Mouse (Mus musculus): Measurements from ENCODE around the gene Sp9. TPM values are rescaled to one million over a fixed set of nuclear protein-coding genes. Genes with fewer than 3 reads are reported as not detected.

Gene Sp9
- polyA plus RNA-seq, 1 experiment from 2014 or later, result not detected

DNA sequence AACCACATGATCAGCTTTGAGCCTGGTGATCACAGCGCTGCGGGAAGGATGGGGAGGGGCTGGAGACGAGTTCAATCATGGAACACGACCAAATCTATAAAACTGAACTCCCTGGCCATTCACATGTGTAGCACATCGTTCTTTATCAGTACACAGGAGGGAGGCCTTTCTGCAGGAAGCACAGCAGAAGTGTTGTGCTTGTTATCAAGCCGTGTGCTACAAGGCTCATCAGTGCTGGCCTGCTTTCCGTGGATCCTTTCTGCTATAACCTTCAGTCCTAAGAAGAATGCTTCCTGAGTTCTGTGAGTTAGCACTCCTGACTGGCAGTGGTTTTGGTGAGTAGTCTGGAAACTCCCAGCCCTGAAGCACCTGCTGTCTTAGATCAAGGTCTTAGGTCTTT, 23.3 kb downstream of the Sp9 start:
- TF ChIP-seq CTCF (IDR thresholded peaks at IDR 0.05; ENCODE audit: low read depth), result no peak
- H3K27ac ChIP-seq (ENCODE audit: low read depth), result no peak overlapping the region
- WGBS, result 78% methylated on average over 7 of the region's 7 CpGs
- no peak overlapping the region for H3K4me3 ChIP-seq (ENCODE audit: low read depth, low read length)
- no peak overlapping the region for H3K4me2 ChIP-seq
- H3K4me1 ChIP-seq (ENCODE audit: insufficient read depth), result no peaks in the 10 kb centered on the region
- no peaks in the 10 kb centered on the region for H3K27me3 ChIP-seq (ENCODE audit: insufficient read depth, low read length)
- peaks cover 31% of the 10 kb centered on the region for H3K36me3 ChIP-seq (ENCODE audit: insufficient read depth)
- no peak overlapping the region for H3K9ac ChIP-seq
- H3K9me3 ChIP-seq (ENCODE audit: low read depth, low read length), result no peaks in the 10 kb centered on the region
- no peak for DNase-seq
- no peak for ATAC-seq (ENCODE audit: insufficient read depth)

DNA sequence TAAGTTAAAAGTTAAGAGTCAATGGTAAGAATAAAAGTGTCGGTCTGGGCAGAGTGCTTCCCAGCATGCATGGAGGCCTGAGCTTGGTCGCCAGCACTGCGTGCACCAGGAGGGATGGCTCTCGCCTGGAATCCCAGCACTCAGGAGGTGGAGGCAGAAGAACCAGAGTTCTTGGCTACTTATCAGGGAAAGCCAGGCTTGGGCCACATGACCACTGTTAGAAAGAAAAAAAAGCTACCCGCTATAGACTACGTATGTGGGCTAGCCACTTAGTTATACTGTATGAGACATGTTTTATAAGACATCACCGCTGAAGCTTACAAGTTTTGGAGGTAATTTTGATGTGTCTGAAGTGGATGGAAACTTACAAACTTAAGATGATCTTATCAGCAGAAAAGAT, 26.4 kb downstream of the Sp9 start:
- DNase-seq, result no peak
- H3K36me3 ChIP-seq (ENCODE audit: insufficient read depth), result peaks cover 37% of the 10 kb centered on the region

DNA sequence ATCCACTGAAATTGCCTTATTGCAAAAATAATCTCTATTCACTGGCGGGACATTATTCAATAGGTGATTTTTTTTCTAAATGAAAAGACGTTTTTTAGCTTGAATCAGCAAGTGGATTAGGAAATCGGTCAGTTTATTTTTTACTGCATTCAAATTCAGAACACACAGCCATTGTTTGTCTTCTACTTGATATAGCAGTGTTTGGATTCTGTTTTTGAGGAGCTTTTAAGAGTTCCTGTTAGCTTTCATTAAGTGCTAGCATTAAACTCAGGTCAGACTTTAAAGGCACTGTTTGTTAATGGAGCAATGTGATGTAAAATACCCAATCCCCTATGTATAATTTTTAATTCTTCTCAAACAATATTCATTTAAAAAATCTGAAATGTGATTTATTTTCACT, 27.1 kb downstream of the Sp9 start:
- Histone ChIP-seq H3K27me3 (ENCODE audit: insufficient read depth, low read length) (no peaks in the 10 kb centered on the region), H3K9me3 (ENCODE audit: low read depth, low read length) (no peaks in the 10 kb centered on the region), H3K4me1 (ENCODE audit: insufficient read depth) (no peaks in the 10 kb centered on the region), H3K4me2 (no peak overlapping the region), H3K27ac (ENCODE audit: low read depth) (no peak overlapping the region), H3K36me3 (ENCODE audit: insufficient read depth) (peaks cover 36% of the 10 kb centered on the region), H3K4me3 (ENCODE audit: low read depth, low read length) (no peak overlapping the region), H3K9ac (no peak overlapping the region)
- no peak for ATAC-seq (ENCODE audit: insufficient read depth)
- WGBS, result 73% methylated on average over 3 of the region's 3 CpGs
- no peak for TF ChIP-seq CTCF (IDR thresholded peaks at IDR 0.05; ENCODE audit: low read depth)
- DNase-seq, result no peak

More for the DNA sequence above, 26.4 kb downstream of the Sp9 start:
- ATAC-seq (ENCODE audit: insufficient read depth), result no peak
- Histone ChIP-seq H3K4me2 (no peak overlapping the region), H3K4me1 (ENCODE audit: insufficient read depth) (no peaks in the 10 kb centered on the region), H3K27ac (ENCODE audit: low read depth) (no peak overlapping the region), H3K4me3 (ENCODE audit: low read depth, low read length) (no peak overlapping the region), H3K9me3 (ENCODE audit: low read depth, low read length) (no peaks in the 10 kb centered on the region), H3K27me3 (ENCODE audit: insufficient read depth, low read length) (no peaks in the 10 kb centered on the region), H3K9ac (no peak overlapping the region)
- 89% methylated on average over 7 of the region's 7 CpGs for WGBS
- TF ChIP-seq CTCF (IDR thresholded peaks at IDR 0.05; ENCODE audit: low read depth), result no peak

DNA sequence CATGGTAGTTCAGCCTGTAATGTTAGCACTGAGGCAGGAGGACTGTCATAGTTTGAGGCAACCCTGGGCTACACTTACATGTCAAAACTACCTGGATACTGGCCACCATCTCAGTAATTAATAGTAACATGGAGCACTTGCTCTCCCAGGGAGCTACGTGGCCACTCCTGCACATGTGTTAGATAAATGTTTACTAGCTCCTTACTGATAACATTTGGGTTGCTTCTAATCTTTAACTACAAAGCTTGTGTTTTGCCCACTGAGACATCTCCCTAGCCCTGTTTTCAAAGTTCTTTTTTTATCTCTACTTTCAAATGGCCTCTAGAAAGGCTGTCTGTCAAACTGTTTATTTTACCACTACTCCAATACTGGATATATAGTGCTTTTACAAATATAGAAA, 30.3 kb downstream of the Sp9 start:
- ATAC-seq (ENCODE audit: insufficient read depth) (no peak), DNase-seq (no peak)
- Histone ChIP-seq H3K9ac (no peak overlapping the region), H3K4me3 (ENCODE audit: low read depth, low read length) (no peak overlapping the region), H3K4me2 (no peak overlapping the region), H3K36me3 (ENCODE audit: insufficient read depth) (peaks cover 62% of the 10 kb centered on the region), H3K27me3 (ENCODE audit: insufficient read depth, low read length) (no peaks in the 10 kb centered on the region), H3K9me3 (ENCODE audit: low read depth, low read length) (no peaks in the 10 kb centered on the region), H3K27ac (ENCODE audit: low read depth) (no peak overlapping the region), H3K4me1 (ENCODE audit: insufficient read depth) (no peaks in the 10 kb centered on the region)
- 43% methylated on average over 1 of the region's 1 CpGs for WGBS
- no peak for TF ChIP-seq CTCF (IDR thresholded peaks at IDR 0.05; ENCODE audit: low read depth)

DNA sequence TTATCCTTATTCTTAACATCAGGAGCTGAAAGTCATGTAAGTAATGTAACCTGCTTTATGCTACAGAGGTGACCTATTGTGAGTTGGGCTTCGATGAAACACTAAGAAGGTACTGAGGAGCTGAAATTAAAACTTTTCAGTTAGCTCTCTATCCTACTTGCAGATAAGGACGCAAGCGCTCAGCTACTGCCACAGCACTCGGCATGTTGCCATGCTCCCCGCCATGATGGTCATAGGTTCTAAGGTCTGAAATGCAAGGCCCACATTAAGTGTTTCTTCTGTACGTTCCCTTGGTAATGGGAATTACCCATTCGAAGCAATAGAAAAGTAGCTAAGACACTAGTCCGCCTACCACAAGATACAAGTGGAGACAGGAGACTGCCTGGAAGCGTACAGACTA, 31.0 kb downstream of the Sp9 start:
- WGBS, result 93% methylated on average over 9 of the region's 9 CpGs
- peaks cover 67% of the 10 kb centered on the region for H3K36me3 ChIP-seq (ENCODE audit: insufficient read depth)
- TF ChIP-seq CTCF (IDR thresholded peaks at IDR 0.05; ENCODE audit: low read depth), result no peak
- H3K4me3 ChIP-seq (ENCODE audit: low read depth, low read length), result no peak overlapping the region
- H3K27me3 ChIP-seq (ENCODE audit: insufficient read depth, low read length), result no peaks in the 10 kb centered on the region
- H3K9me3 ChIP-seq (ENCODE audit: low read depth, low read length), result no peaks in the 10 kb centered on the region
- no peak overlapping the region for H3K4me2 ChIP-seq
- H3K4me1 ChIP-seq (ENCODE audit: insufficient read depth), result no peaks in the 10 kb centered on the region
- no peak overlapping the region for H3K27ac ChIP-seq (ENCODE audit: low read depth)
- ATAC-seq (ENCODE audit: insufficient read depth), result no peak
- DNase-seq, result no peak
- H3K9ac ChIP-seq, result no peak overlapping the region

DNA sequence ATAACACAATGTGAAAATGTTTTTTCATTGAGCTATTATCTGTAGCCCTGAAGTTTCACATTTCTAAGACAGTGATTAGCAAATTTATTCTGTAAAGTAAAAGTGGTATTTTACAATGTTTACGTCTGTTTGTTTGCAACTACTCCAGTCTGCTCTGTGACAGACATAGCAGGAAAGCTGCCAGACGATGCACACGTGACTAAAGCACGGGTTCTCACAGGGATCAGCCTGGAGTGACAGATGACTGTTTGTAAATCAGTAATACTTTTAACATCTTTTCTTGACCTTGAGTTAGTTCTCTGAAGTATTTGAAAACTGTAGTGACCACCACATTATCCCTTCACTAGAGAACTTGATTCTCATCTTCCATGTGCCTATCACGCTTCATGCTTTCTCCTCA, 32.8 kb downstream of the Sp9 start:
- Histone ChIP-seq H3K4me1 (ENCODE audit: insufficient read depth) (no peaks in the 10 kb centered on the region), H3K9me3 (ENCODE audit: low read depth, low read length) (no peaks in the 10 kb centered on the region), H3K36me3 (ENCODE audit: insufficient read depth) (peaks cover 78% of the 10 kb centered on the region), H3K9ac (no peak overlapping the region), H3K4me2 (no peak overlapping the region), H3K4me3 (ENCODE audit: low read depth, low read length) (no peak overlapping the region), H3K27ac (ENCODE audit: low read depth) (no peak overlapping the region), H3K27me3 (ENCODE audit: insufficient read depth, low read length) (no peaks in the 10 kb centered on the region)
- ATAC-seq (ENCODE audit: insufficient read depth) (no peak), DNase-seq (no peak)
- WGBS, result 82% methylated on average over 5 of the region's 5 CpGs
- TF ChIP-seq CTCF (IDR thresholded peaks at IDR 0.05; ENCODE audit: low read depth), result no peak

DNA sequence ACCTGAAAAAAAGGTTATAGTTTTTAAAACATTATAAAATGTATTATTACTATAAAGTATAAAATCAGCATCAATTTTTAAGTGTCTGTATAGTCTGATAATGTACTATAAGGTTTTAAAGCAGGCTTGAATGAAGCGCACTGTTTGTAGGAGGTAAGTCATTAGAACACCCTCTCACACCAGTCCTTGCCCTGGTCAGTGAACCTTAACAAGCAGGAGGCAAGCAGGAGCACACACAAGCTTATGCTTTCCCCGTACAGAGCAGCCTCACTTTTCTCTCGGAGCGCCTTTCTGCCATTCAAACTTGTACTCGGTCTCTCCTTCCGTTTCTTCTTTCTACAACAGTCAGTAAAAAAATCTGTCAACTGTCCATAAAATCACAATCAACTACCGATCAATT, 34.3 kb downstream of the Sp9 start:
- Histone ChIP-seq H3K4me1 (ENCODE audit: insufficient read depth) (0 out of 2 replicates have a peak, but pooled peaks cover under 1% of the 10 kb centered on the region), H3K27ac (ENCODE audit: low read depth) (no peak overlapping the region), H3K36me3 (ENCODE audit: insufficient read depth) (peaks cover 85% of the 10 kb centered on the region), H3K27me3 (ENCODE audit: insufficient read depth, low read length) (no peaks in the 10 kb centered on the region), H3K9me3 (ENCODE audit: low read depth, low read length) (no peaks in the 10 kb centered on the region), H3K4me2 (no peak overlapping the region), H3K9ac (no peak overlapping the region), H3K4me3 (ENCODE audit: low read depth, low read length) (no peak overlapping the region)
- DNase-seq, result no peak
- ATAC-seq (ENCODE audit: insufficient read depth), result no peak
- TF ChIP-seq CTCF (IDR thresholded peaks at IDR 0.05; ENCODE audit: low read depth), result no peak
- 90% methylated on average over 7 of the region's 7 CpGs for WGBS

Measured in lung, embryonic 14.5 days (tissue).